Mouse (Mus musculus): ENCODE data around the gene Rbfox1.
A peak's percentile ranks its signal among the peaks of the same experiment; 100 is the strongest.

The Rbfox1 gene

DNA sequence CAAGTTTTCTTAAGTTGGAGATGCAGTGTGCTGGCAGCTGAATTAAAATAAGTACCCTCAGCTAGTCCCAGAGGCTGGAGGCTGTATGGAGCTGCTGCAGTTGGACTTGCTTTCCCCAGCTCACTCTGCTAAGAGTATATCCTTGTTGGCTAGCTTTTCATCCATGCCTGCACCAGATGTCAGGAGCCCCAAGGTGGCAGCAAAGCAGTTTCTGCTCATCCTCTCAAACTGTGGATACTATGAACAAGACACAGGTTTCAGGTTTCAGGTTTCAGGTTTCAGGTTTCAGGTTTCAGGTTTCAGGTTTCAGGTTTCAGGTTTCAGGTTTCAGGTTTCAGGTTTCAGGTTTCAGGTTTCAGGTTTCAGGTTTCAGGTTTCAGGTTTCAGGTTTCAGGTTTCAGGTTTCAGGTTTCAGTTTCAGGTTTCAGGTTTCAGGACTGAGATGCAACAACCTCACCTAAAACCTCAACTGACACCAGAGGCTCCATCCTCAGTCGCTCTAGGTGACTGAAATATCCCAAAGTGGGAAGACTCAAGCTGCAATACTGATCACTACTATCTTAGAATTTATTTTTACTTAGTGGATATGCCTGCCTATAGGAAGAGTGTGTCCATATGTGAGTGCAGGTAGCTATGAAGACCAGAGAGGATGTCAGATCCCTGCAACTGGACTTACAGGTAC lies 801.1 kb downstream of the Rbfox1 start:
- no peak for DNase-seq (ENCODE audit: low spot score)

DNA sequence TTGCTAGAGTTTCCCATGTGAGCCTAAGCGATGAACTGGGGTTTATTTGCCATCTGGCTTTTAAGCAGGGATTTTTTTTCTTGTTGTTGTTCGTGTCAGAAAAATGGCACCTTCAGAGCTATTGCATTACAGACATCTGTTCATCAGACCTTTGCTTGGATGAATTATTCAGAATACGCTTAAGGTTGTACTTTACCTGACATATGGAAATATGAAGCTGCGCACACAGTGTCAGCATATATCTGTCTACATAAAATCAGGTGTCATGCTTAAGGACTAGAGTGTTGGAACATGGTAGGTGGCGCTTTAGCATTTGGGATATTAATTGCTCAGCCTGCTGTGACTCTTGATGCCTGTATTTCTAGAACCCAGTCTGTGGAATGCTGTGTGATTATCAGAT lies 819.7 kb downstream of the Rbfox1 start:
- DNase-seq (ENCODE audit: low spot score), result no peak

DNA sequence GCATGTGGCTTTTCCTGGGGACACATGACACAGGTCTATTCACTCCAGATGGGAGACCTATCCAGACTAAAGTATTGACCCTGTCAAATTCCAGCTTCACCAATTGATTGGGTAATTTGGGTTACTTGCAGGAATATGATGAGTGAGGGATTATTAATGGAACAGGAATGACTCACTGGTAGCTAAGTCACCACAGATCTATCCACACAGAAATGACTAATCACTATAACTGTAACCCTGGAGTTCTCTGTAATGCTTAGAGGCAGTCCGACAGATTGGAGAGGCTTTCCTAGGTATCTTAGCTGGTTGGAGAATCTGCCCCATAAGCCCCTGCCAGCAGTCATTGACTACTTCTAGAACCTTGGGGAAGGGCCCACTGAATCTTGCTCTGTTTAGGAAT lies 827.2 kb downstream of the Rbfox1 start:
- DNase-seq (ENCODE audit: low spot score), result no peak

DNA sequence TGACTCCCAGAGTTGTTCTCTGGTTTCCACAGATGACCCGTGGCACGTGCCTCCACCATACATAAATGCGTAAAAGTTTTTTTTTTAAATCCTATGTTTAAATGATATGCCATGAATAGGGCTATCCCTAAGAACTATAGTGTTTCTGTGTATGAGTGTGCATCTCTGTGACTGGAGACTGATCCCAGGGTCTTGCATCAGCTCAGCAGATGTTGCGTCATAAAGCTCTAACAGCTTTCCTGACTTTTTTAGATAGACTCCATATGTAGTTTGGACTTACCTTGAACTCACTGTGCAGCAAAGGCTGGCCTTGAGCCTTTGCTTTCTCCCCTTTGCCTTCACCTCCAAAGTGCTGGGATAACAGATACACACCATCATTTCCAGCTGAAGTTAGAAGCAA lies 830.1 kb downstream of the Rbfox1 start:
- DNase-seq (ENCODE audit: low spot score), result no peak

DNA sequence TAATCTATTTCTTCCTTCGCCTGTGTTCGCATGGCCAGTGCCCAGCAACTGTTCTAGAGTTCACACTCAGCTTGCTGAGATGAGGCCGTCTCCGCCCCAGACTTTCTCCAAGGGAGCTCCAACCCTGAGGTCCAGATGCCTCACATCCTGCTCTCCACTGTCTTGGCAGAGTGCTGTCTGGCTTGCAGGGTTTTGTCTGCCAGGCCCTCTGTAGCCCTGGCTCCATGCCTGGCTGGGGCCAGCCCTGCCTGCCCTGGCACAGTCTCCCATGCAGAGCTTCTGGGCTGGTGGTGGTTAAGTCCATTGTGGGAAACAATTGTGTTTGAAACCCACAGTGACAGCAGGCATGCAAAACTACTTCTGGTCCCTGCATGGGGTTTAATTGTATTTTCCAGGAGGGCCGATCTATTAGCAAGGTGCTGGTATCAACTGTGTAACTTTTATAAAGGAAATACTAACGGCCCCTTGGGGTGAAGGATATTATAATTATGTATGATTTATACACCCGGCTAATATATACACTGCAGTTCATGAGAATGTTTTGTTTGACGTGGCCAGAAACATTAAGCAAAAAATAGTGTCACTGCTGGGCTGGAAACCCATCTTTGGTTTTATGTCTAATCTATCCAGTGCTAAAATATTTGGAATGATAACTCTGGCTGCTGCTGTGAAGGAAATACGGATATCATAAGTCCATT lies 831.2 kb downstream of the Rbfox1 start:
- DNase-seq (ENCODE audit: low spot score), result peak; percentile 46

DNA sequence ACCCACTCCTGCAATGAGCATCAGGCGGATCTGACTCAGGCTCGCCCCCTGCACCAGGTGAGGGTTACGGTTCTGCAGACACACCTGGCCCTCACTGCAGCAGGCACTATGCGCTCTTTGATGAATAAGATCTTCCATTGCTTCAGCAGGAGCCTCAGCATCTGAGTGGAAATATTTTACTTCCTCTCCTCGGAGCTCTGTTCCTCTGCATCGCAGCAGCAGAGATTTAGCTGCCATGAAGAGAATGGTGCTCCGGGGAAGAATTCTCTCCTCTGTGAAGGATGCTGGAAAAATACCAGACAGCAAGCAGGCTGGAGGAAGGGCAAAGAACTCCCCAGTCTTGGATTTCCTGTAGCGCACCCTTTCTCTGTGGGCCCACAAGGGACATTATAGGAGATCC lies 833.9 kb downstream of the Rbfox1 start:
- no peak for DNase-seq (ENCODE audit: low spot score)

DNA sequence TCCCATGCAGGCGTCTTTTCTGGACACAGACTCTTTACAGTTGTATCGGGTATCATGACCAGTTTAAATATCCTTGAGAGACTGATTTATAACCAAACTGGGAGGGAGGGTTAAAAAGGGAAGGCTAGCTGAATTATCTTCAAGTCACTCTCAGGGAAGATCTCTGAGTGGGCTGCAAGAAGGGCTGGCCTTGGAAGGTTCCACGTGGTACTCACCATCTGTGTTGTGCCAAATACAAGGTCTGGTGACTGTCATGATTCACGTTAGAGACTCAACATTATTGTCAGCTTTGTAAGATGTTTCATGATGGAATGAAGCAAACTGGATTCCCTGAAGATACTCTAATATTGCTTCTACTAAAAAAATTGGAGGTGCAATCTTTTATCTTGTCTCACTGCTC lies 847.5 kb downstream of the Rbfox1 start:
- DNase-seq (ENCODE audit: low spot score), result no peak

DNA sequence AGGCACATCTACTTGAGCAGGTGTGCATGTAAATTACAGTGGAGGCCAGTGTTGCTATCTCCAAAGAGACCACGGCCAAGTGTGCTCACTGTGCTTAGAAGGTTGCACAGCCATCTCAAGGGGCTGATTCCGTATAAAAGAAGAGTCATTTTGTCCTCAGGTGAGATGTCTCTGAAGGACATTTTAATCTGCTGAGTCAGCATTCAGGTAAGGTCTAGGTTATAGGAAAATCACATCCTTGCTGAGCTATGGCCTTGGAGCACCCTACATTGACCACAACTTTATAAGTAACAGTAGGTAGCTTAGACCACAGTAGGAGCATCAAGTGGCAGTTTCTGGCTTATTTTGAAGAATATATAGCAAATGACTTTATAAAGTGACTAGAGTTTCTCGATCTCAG lies 848.3 kb downstream of the Rbfox1 start:
- no peak for DNase-seq (ENCODE audit: low spot score)

DNA sequence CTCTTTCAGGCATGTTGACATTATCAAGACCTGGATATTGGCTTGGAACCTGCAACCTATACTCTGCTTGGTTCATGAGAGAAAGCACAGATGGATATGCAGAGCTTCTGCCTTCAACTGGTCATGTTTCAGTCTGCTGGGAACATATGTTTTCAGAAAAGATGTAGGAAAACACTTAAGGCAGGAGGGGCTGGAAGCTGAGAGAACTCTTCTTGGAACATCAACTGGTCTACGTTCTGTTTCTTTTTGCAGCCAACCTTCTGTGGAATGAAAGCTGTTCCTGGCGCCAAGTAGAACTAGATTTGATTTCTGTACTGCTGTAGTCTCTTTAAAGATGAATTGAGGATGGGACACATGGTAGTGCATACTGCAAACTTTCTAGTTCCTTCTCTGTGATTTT lies 851.4 kb downstream of the Rbfox1 start:
- DNase-seq (ENCODE audit: low spot score), result no peak

DNA sequence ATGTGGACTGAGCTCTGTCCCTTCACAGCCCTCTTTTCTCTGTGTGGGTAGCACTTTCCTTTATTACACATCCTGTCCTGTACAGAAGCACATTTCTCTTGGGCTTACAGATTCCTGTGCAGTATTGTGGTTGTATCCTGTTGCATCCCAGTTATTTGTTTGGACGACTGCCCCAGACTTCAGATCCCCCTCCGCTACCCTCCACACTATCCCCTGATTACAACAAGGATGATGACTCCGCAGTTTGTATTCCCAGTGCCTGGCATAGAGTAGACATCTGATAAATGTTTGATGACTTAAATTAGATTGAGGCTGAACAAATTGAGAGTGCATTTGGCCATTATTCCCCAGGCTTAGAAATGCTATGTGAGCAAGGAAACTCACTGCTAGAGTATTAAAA lies 851.8 kb downstream of the Rbfox1 start:
- DNase-seq (ENCODE audit: low spot score), result no peak

DNA sequence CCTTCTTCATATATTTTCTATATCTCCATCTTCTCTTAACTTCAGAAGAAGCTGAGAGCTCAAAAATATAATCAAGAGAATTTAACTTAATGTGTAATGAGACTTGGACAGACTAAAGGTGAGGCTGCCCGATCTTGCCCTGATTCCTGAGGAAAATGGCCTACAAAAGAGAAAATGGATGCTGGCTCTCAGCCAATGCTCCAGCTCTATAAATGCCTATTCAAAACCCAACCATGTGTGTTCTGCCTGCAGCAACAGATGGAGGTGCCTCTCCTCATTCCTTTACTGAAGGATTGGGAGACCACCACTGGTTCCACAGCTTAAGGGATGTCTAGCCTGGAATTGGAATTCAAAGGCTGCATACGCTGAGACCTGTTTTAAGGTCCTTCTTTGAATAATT lies 861.0 kb downstream of the Rbfox1 start:
- no peak for DNase-seq (ENCODE audit: low spot score)

DNA sequence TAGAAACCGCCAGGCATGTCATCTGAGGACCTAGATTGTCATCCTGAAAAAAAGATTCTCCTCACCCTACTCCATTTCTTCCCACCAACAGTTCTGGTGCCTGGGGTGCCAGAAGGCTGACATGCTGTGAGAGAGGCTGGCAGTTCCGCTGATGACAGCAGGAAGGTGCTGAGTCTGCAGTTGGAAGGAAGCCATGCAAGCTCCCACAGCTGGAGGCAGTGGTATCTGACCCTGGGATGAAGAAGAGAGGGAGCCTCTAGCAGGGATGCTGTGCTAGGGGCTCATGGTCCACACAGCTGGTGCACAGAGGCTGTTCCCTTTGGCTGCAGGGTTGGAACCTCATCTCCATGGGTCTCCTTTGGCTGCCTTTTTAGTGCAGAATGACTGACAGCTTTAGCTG lies 865.3 kb downstream of the Rbfox1 start:
- no peak for DNase-seq (ENCODE audit: low spot score)

DNA sequence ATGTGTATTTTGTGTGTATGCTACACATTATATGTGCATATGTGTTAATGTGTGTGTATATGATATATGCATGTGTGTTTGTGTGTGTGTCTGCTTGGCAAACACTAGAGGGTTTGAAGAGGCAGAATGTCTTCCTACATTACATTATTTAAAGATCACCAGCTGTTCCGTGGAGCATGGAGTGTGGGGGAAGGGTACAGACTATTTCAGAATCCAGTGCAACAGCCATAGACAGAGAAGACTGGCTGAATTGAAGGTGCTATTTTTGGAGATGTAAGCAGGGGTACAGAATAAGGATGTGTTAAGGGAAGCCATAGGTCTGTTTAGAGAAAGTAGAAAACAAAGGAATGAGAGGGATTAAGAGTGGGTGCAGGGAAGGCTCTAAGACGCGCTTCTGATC lies 869.7 kb downstream of the Rbfox1 start:
- DNase-seq (ENCODE audit: low spot score), result no peak

DNA sequence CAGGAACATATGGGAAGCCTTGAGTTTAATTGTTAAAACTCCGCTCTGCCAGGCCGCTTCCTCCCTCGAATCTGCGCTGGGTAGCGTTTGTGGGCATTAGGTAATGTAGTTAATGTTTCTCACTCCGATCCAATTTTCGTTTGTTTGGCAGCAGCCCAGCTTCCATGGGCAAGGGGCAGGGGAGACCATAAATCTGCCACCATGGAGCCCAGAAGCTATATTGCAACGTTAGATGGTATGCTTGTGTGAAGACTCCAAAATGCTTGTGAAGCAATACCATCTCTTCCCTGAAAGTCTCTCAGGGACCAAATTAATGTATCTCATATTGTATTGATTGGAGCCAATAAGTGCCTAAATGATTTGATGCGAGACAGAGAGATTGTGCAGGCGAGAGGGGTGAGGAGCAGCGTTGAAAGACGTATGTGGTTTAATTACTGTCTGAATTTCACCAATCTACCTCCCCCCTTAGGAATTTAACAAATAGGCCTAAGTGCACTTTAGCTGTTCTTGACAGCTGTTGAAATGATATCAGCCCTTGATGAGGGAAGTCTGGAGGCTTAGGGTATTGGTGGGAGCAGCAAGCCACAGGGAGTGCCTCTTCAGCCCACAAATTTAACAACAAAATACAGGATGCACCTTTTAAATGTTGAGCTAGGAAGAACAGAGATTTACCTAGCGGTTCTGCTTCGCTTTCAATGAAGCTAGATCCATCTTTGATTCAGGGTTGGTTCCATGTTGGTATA lies 884.5 kb downstream of the Rbfox1 start:
- DNase-seq (ENCODE audit: low spot score), result no peak

DNA sequence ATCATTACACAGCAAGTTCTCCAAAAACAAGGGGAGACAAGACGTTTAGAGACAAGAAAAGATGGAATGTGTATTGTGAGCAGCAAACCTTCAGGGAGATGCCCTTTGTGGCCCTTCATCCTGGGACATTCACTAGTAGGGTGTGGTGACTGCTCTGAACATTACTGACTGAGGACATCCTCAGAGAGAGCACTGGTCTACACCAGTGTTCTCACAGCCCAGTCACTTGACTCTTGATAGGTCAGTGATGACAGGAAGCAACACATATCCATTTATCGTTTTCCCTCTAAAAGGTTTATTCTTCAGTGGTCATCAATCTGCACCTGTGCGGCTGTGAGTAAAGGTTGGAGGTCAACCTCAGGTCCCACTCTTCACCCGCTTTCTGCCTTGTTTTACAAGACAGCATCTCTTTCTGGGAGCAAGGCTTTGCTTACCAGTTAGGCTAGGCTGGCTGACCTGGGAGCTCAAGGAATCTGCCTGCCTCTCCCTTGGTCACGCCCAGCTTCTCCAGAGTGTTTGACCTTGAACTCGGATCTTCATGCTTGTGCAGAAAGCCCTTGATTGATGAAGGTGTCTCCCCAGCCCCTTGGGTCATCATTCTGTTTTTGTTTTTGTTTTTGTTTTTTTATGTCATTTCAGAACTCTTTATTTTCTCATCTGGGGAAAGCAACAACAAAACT lies 892.5 kb downstream of the Rbfox1 start:
- DNase-seq (ENCODE audit: low spot score), result no peak

DNA sequence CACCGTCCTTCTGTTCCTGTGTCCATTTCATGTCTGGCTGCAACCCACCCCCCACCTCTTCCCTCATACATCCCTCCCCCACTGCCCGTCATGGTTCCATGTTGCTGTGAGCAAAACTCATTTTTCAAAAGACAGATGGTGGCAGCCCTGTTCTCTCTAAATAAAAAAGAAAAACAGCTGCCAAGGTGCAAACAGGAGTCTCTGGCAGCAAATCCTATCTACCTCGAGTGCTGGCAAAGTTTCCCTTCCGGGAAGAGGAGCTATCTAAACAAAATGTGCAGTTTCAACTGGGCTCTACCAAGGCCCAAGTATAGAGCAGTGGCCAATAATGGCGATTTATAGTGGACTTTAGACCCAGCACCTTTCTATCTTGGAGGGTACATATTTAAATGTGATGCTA lies 899.0 kb downstream of the Rbfox1 start:
- DNase-seq (ENCODE audit: low spot score), result no peak

DNA sequence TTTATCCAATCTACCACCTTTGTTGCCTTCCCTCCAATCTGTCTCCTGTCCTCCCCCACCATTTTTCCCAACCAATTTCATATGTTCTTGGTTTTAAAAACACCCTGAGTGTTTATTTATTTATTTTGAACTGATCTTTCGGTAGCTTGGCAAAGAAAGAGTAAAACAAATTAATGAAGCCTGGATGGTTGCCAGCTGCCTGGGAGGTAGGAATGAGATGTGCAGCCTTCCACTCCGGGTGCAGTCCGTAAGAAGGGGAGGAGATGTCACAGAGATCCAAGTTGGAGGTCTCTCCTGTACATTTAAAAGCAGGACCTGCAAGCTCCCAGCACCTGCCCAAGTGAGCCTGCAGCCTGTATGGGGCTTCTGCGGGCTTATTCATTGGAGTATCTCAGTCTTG lies 899.9 kb downstream of the Rbfox1 start:
- peak; percentile 50 for DNase-seq (ENCODE audit: low spot score)

DNA sequence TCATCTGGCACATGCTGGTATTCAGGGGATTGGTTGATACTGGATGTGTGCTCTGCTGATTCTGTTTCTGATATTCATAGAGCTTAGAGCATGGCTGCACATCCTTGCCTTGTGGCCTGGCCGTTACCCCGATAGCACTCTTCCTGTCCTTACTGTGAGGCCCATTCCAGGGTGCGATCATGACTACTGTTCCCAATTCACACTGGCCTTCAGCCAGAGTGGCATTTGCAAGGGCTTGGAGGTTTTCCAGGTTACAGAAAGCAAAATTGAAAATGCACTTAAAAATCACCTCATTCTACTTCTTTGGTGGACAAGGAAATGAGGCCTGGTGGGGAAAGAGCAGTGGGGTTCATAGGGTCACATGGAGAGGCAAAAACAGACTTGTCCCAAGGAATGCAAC lies 906.1 kb downstream of the Rbfox1 start:
- DNase-seq (ENCODE audit: low spot score), result no peak

DNA sequence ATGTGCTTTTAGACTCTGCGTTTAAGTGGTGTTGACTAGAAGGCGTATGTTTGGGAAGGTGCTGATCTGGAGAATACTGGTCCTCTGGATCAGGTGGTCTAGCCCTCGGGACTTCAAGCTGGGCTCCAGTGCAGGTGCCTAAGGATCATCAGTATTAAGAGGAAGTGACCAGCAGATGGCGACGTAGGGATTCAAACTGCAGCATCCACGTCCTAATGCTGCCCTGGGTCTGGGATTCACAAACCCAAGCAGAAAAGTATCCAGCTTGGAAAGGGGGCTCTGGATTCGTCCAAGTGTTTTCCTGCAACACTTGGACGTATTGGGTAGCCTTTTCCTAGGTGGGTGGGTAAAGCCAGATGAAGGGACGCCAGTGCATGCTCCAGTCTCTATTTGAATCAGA lies 906.5 kb downstream of the Rbfox1 start:
- DNase-seq (ENCODE audit: low spot score), result peak; percentile 79

DNA sequence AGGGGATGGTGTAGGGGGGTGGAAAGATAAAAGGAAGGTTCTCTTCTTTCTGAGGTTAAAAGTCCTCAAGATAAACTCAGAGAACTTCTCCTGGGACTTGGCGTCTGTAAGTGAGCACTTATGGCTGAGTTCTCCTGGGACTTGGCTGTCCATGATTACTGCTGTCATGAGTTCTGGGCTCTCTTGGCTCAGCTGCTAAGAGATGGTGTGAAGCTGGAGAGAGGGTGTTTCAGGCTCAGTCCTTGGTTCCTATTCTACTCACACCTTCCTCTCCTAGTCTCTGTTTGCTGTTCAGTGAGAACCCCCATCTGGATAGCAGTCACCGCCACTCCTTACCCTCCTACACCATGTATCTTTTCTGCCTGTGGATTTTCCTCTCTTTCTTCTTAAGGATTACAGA lies 921.1 kb downstream of the Rbfox1 start:
- DNase-seq (ENCODE audit: low spot score), result no peak

DNA sequence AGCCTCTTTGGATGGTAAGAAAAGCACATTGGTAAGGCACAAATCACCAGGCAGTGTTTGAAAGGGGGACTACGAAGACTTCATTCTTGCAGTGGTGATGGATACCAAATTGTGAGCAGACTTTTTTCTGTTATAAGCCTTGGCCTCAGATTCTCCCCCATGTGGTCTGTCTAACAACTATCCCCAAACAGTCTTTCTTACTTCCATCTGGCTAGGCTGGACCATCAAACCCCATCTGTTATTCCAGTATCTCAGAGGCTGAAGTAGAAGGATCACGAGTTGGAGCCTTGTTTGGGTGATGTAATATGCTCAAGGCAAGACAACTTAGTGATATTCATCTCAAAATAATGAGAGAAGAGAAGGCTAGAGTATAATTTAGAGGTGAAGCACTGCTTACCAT lies 922.7 kb downstream of the Rbfox1 start:
- DNase-seq (ENCODE audit: low spot score), result no peak

DNA sequence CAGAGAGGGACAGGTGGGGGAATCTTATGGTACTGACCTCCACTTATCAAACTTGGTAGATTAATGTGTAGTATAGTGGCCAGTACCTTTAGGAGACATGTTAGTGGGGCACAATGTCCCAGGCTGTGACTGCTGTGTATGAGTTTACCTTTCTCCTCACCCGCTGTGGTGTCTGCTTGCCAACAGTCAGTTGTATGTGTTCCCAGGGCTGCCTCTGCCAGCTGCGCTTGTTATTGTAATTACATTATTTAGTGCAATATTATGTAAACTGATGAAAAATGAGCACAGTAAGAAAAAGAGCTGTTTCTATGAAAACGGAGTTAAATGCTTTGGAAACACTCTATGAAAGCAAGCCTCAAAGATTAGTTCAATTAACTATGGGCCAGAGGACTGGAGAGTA lies 928.7 kb downstream of the Rbfox1 start:
- DNase-seq (ENCODE audit: low spot score), result no peak

DNA sequence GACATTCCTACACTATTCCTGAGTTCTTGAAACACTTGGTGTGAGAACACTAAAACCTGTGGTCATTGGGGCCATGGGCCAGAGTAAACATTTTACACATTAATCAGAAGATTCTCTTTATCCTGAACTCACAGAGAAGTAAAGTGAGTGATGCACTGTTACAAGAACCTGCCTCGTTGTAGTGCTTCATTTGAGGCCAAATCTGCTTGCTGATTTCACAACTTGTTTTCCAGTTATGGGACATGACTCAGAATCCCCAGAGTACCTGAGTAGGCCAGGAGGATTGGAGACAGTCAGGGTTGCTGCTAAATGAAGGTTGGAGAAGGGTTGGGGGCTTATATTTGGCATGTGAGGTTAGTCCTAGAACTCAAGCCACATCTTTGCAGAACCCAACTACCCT lies 936.6 kb downstream of the Rbfox1 start:
- DNase-seq (ENCODE audit: low spot score), result no peak
